ENCODE assay signal across 10 mouse cellular contexts in genomic region chr19:55091602-55092413, GRCm38 (mm10). TPM values are rescaled to one million over a fixed set of nuclear protein-coding genes. Genes with fewer than 3 reads are reported as not detected.
DNase-seq lines count a peak whose midpoint lies in the region; ATAC-seq and TF ChIP-seq lines count a peak whose summit lies in the region.
"Had no signal": no experiment of that assay in that cellular context is flagged by ENCODE, and none has a peak within 500 bp of the region (broad histone marks: within the 10 kb centered on the region; RNA-seq: fewer than 3 reads in every experiment).

No protein-coding gene starts in this region.

- no peaks in the 10 kb centered on the region for H3K9me3 ChIP-seq in midbrain, embryonic 12.5 days
- H3K9me3 ChIP-seq in midbrain, embryonic 15.5 days: no peaks in the 10 kb centered on the region
- H3K9me3 ChIP-seq in lung, embryonic 14.5 days (ENCODE audit: low read depth, low read length): no peaks in the 10 kb centered on the region
- H3K9me3 ChIP-seq in stomach, postnatal 0 days (ENCODE audit: control insufficient read depth, low read length): no peaks in the 10 kb centered on the region
- no peaks in the 10 kb centered on the region for H3K9me3 ChIP-seq in forebrain, embryonic 16.5 days (ENCODE audit: control insufficient read depth, low read length)

- peaks cover 56% of the 10 kb centered on the region for H3K36me3 ChIP-seq in midbrain, embryonic 12.5 days
- H3K36me3 ChIP-seq in midbrain, embryonic 15.5 days (replicated peaks): peaks cover 28% of the 10 kb centered on the region; the same call in 1 of the 2 replicates
- peaks cover 59% of the 10 kb centered on the region for H3K36me3 ChIP-seq in lung, embryonic 14.5 days (ENCODE audit: insufficient read depth)
- peaks cover 7% of the 10 kb centered on the region; the same call in 1 of the 2 replicates for H3K36me3 ChIP-seq in stomach, postnatal 0 days (ENCODE audit: control insufficient read depth, insufficient read depth, low read length)
- H3K36me3 ChIP-seq in forebrain, embryonic 16.5 days (ENCODE audit: control insufficient read depth, insufficient read depth): peaks cover 16% of the 10 kb centered on the region

- DNase-seq in frontal cortex, postnatal 25 days (ENCODE audit: low spot score in 2 of 2): no peak
- peak; percentile 82 for DNase-seq in lung, embryonic 14.5 days
- peak; percentile 51 for DNase-seq in stomach, postnatal 0 days (ENCODE audit: low spot score)
- DNase-seq in urinary bladder, postnatal 14 days (ENCODE audit: low spot score): no peak
- DNase-seq: gastrocnemius, postnatal 14 days had no signal

- TF ChIP-seq CTCF in lung, embryonic 14.5 days (IDR thresholded peaks at IDR 0.05; ENCODE audit: low read depth): no peak
- TF ChIP-seq CTCF in stomach, postnatal 0 days (IDR thresholded peaks at IDR 0.05; ENCODE audit: low read depth): no peak

- WGBS in midbrain, embryonic 12.5 days: 89% methylated on average over 17 of the region's 17 CpGs
- WGBS in midbrain, embryonic 15.5 days: 89% methylated on average over 17 of the region's 17 CpGs
- 48% methylated on average over 17 of the region's 17 CpGs for WGBS in lung, embryonic 14.5 days
- 56% methylated on average over 17 of the region's 17 CpGs for WGBS in stomach, postnatal 0 days
- WGBS in forebrain, embryonic 16.5 days: 77% methylated on average over 17 of the region's 17 CpGs

- H3K9ac ChIP-seq in midbrain, embryonic 12.5 days (replicated peaks): 0 out of 2 replicates have a peak overlapping the region, but pooled peaks have one; percentile 2
- no peak overlapping the region for H3K9ac ChIP-seq in midbrain, embryonic 15.5 days
- no peak overlapping the region for H3K9ac ChIP-seq in lung, embryonic 14.5 days
- no peak overlapping the region for H3K9ac ChIP-seq in stomach, postnatal 0 days (ENCODE audit: low read length)
- no peak overlapping the region for H3K9ac ChIP-seq in forebrain, embryonic 16.5 days (replicated peaks; ENCODE audit: low read depth, low read length)

- peak; percentile 99 for ATAC-seq in frontal cortex, adult (ENCODE audit: low TSS enrichment)
- no peak for ATAC-seq in midbrain, embryonic 12.5 days (ENCODE audit: low FRiP score, low read depth)
- no peak for ATAC-seq in midbrain, embryonic 15.5 days (replicated peaks)
- peak; percentile 71 for ATAC-seq in lung, embryonic 14.5 days (ENCODE audit: insufficient read depth)
- peak; percentile 70 for ATAC-seq in stomach, postnatal 0 days (ENCODE audit: low FRiP score, low TSS enrichment)
- no peak for ATAC-seq in forebrain, embryonic 16.5 days
- ATAC-seq: hindbrain, embryonic 16.5 days had no signal

- H3K4me3 ChIP-seq in midbrain, embryonic 12.5 days: no peak overlapping the region
- H3K4me3 ChIP-seq in midbrain, embryonic 15.5 days: no peak overlapping the region
- H3K4me3 ChIP-seq in lung, embryonic 14.5 days (ENCODE audit: low read depth, low read length): no peak overlapping the region
- H3K4me3 ChIP-seq in stomach, postnatal 0 days (ENCODE audit: low read depth, low read length): no peak overlapping the region
- H3K4me3 ChIP-seq in forebrain, embryonic 16.5 days (replicated peaks; ENCODE audit: low read length): no peak overlapping the region

- H3K27me3 ChIP-seq in midbrain, embryonic 12.5 days: no peaks in the 10 kb centered on the region
- no peaks in the 10 kb centered on the region for H3K27me3 ChIP-seq in midbrain, embryonic 15.5 days (replicated peaks)
- no peaks in the 10 kb centered on the region for H3K27me3 ChIP-seq in lung, embryonic 14.5 days (ENCODE audit: insufficient read depth, low read length)
- no peaks in the 10 kb centered on the region for H3K27me3 ChIP-seq in stomach, postnatal 0 days (ENCODE audit: control insufficient read depth, insufficient read depth, low read length)
- H3K27me3 ChIP-seq in forebrain, embryonic 16.5 days (replicated peaks; ENCODE audit: control insufficient read depth, insufficient read depth, low read length): no peaks in the 10 kb centered on the region

- no peak overlapping the region for H3K27ac ChIP-seq in midbrain, embryonic 12.5 days (replicated peaks)
- no peak overlapping the region for H3K27ac ChIP-seq in midbrain, embryonic 15.5 days
- H3K27ac ChIP-seq in lung, embryonic 14.5 days (ENCODE audit: low read depth): peak overlapping the region; percentile 21; the same call in 1 of the 2 replicates
- H3K27ac ChIP-seq in stomach, postnatal 0 days (replicated peaks): no peak overlapping the region
- no peak overlapping the region for H3K27ac ChIP-seq in forebrain, embryonic 16.5 days (ENCODE audit: low read length)

- H3K4me1 ChIP-seq in midbrain, embryonic 12.5 days: no peaks in the 10 kb centered on the region
- H3K4me1 ChIP-seq in midbrain, embryonic 15.5 days: no peaks in the 10 kb centered on the region
- peaks cover 6% of the 10 kb centered on the region for H3K4me1 ChIP-seq in lung, embryonic 14.5 days (ENCODE audit: insufficient read depth)
- H3K4me1 ChIP-seq in stomach, postnatal 0 days (replicated peaks; ENCODE audit: control insufficient read depth, insufficient read depth): no peaks in the 10 kb centered on the region
- no peaks in the 10 kb centered on the region for H3K4me1 ChIP-seq in forebrain, embryonic 16.5 days (replicated peaks; ENCODE audit: control insufficient read depth, insufficient read depth, low read length)

- no peak for TF ChIP-seq EP300 in stomach, postnatal 0 days (optimal IDR thresholded peaks at IDR 0.05)

- H3K4me2 ChIP-seq in midbrain, embryonic 12.5 days (replicated peaks): no peak overlapping the region
- H3K4me2 ChIP-seq in midbrain, embryonic 15.5 days: no peak overlapping the region
- no peak overlapping the region for H3K4me2 ChIP-seq in lung, embryonic 14.5 days
- no peak overlapping the region for H3K4me2 ChIP-seq in stomach, postnatal 0 days (replicated peaks; ENCODE audit: low read depth)
- H3K4me2 ChIP-seq in forebrain, embryonic 16.5 days (ENCODE audit: low read length): no peak overlapping the region

RNA-seq across cellular contexts. Expression of gene Gpam, which starts 35.2 kb away (rescaled TPM):
- polyA plus RNA-seq in midbrain, embryonic 12.5 days (2016; fragmentation: Nextera tagmentation; extraction: Ambion mirVana): 26.2 and 27.1 TPM in 2 replicates
- polyA plus RNA-seq in midbrain, embryonic 15.5 days (2015; fragmentation: Nextera tagmentation; extraction: Ambion mirVana): 24.6 and 25.8 TPM in 2 replicates
- 29.4 and 31.0 TPM in 2 replicates for polyA plus RNA-seq in lung, embryonic 14.5 days (2014; fragmentation: Nextera tagmentation; extraction: Ambion mirVana)
- 12.5 and 13.1 TPM in 2 replicates for polyA plus RNA-seq in stomach, postnatal 0 days (2015; fragmentation: Nextera tagmentation; extraction: Ambion mirVana)
- polyA plus RNA-seq in forebrain, embryonic 16.5 days (2015; fragmentation: Nextera tagmentation; extraction: Ambion mirVana): 24.7 and 27.9 TPM in 2 replicates

Comparison
In these comparisons a context has a peak if more than half of its experiments do, and no peak if none do; other contexts are left out.
1. ATAC-seq: peak in frontal cortex, adult (single experiment), lung, embryonic 14.5 days (single experiment) and stomach, postnatal 0 days (single experiment); none in midbrain, embryonic 12.5 days (single experiment), midbrain, embryonic 15.5 days (single experiment) and forebrain, embryonic 16.5 days (single experiment).
2. DNase-seq: peak in lung, embryonic 14.5 days (single experiment) and stomach, postnatal 0 days (single experiment); none in frontal cortex, postnatal 25 days (0 of 2) and urinary bladder, postnatal 14 days (single experiment).